Mouse (Mus musculus) midbrain, postnatal 0 days (tissue): ENCODE data around the gene Kctd13. TPM values are rescaled to one million over a fixed set of nuclear protein-coding genes. Genes with fewer than 3 reads are reported as not detected.

Experiments
- ATAC-seq: fragments of 200-750 bp; cut with Nextera tagmentation; 2 replicates; pipeline ENCODE4 v1.8.0; 2017; ENCODE audit warnings: moderate number of reproducible peaks, mild to moderate bottlenecking, moderate TSS enrichment, moderate library complexity; ENCODE audit not compliant: low FRiP score
- DNase-seq: peaks from one replicate; pipeline ENCODE4 v3.0.0-alpha.2; 2015; ENCODE audit warnings: low spot score
- H3K27ac ChIP-seq: fragments of 300-500 bp; sonication (generic); 2 replicates; pipeline ENCODE4 v1.5.1; 2014; ENCODE audit warnings: low read depth, mild to moderate bottlenecking, low read length, mixed read lengths
- H3K27me3 ChIP-seq: fragments of 300-500 bp; sonication (generic); 2 replicates; pipeline ENCODE4 v1.6.1; 2014; ENCODE audit warnings: low read length, control low read depth, mixed read lengths; ENCODE audit not compliant: insufficient read depth
- H3K36me3 ChIP-seq: fragments of 300-500 bp; sonication (generic); 2 replicates; pipeline ENCODE4 v1.6.1; 2014; ENCODE audit warnings: low read length, control low read depth, mixed read lengths; ENCODE audit not compliant: insufficient read depth
- H3K4me1 ChIP-seq: fragments of 300-500 bp; sonication (generic); 2 replicates; pipeline ENCODE4 v1.6.1; 2014; ENCODE audit warnings: mild to moderate bottlenecking, control low read depth, antibody characterized with exemption, low read length, mixed read lengths; ENCODE audit not compliant: insufficient read depth
- H3K4me2 ChIP-seq: fragments of 300-500 bp; sonication (generic); 2 replicates; pipeline ENCODE4 v1.6.1; 2014; ENCODE audit warnings: low read depth, mild to moderate bottlenecking, low read length, mixed read lengths; ENCODE audit not compliant: poor library complexity, severe bottlenecking
- H3K4me3 ChIP-seq: fragments of 300-500 bp; sonication (generic); 2 replicates; pipeline ENCODE4 v1.5.1; 2014; ENCODE audit warnings: low read depth, mild to moderate bottlenecking, low read length, moderate library complexity
- H3K9ac ChIP-seq: fragments of 300-500 bp; sonication (generic); replicated peaks from 2 replicates; pipeline ENCODE4 v1.6.1; 2014; ENCODE audit warnings: mild to moderate bottlenecking, low read length, moderate library complexity, mixed read lengths; ENCODE audit not compliant: poor library complexity, severe bottlenecking
- H3K9me3 ChIP-seq: fragments of 300-500 bp; sonication (generic); 2 replicates; pipeline ENCODE4 v1.6.1; 2016; ENCODE audit warnings: low read length, control low read depth
- CTCF ChIP-seq: IDR thresholded peaks from 2 replicates; pipeline ENCODE4 v1.5.1; 2016; ENCODE audit warnings: antibody characterized with exemption, mild to moderate bottlenecking
- WGBS: fragments of 180-500 bp; shearing (Covaris S2); extraction: QIAGEN DNeasy Blood & Tissue Kit; methylation state at CpG from one replicate; pipeline ENCODE4 v1.1.7; 2014; 5-methylcytosine and 5-hydroxymethylcytosine counted together
- polyA plus RNA-seq: library from polyadenylated mRNA; unstranded; fragments of >200 nt; fragmentation: Nextera tagmentation; extraction: Ambion mirVana; gene quantifications from 2 replicates; pipeline ENCODE4 v1.2.1, GENCODE M21; 2015
- total RNA-seq: library from RNA; depleted of rRNA; stranded (reverse); fragments of >200 nt; gene quantifications from 2 replicates; pipeline ENCODE4 v1.2.3, GENCODE M21; 2014

Kctd13 gene
- total and polyA plus RNA-seq, 2 experiments from 2014 or later: 150 to 167 TPM

DNA sequence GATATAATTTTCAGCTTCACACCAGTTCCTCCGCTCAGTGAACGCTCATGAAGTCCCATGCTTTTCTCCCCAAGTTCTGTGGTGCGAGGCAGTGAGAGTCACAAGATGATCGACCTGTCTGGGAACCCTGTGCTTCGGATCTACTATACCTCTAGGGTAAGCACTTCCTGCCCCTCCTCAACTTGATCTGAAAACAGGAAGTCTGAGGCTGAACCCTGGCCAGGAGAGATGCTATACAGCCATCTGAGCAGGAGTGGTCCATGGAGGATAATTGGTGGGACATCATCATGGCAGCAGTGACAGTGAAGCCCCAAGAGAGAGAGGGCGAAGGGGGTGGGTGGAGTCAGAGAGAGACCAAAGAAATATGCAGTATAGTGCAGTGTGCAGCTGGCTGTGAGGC, 50.2 kb downstream of the Kctd13 start:
- Histone ChIP-seq H3K9me3 (no peaks in the 10 kb centered on the region), H3K4me2 (no peak overlapping the region), H3K27me3 (no peaks in the 10 kb centered on the region), H3K27ac (no peak overlapping the region), H3K4me3 (no peak overlapping the region), H3K4me1 (peaks cover 6% of the 10 kb centered on the region; the same call in 1 of the 2 replicates), H3K9ac (no peak overlapping the region), H3K36me3 (peaks cover 28% of the 10 kb centered on the region)
- ATAC-seq (no peak), DNase-seq (no peak)
- no peak for TF ChIP-seq CTCF
- WGBS: 92% methylated on average over 6 of the region's 6 CpGs

DNA sequence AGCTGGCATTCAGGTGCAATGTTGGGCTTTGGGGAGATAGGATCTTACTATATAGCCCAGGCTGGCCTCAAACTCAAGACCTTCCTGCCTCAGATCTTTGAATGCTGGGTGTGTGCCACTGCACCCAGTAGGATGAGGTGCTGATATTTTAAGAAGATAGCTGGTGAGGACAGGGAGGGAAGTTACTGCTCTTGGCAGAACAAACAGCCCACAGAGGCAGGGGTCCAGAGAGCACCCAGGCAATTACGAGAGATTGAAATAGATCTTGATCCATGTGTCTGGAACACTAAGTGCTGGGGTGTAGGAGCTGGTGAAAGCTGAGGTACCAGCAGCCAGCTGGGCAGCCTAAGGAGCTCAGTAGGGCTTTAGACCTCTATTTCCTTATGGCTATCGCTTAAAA, 52.9 kb downstream of the Kctd13 start:
- Histone ChIP-seq H3K27ac (no peak overlapping the region), H3K4me2 (no peak overlapping the region), H3K9ac (no peak overlapping the region), H3K9me3 (no peaks in the 10 kb centered on the region), H3K27me3 (no peaks in the 10 kb centered on the region), H3K4me1 (peaks cover 6% of the 10 kb centered on the region; the same call in 1 of the 2 replicates), H3K4me3 (no peak overlapping the region), H3K36me3 (peaks cover 28% of the 10 kb centered on the region)
- no peak for DNase-seq
- ATAC-seq: no peak
- TF ChIP-seq CTCF: no peak
- 100% methylated on average over 2 of the region's 2 CpGs for WGBS

DNA sequence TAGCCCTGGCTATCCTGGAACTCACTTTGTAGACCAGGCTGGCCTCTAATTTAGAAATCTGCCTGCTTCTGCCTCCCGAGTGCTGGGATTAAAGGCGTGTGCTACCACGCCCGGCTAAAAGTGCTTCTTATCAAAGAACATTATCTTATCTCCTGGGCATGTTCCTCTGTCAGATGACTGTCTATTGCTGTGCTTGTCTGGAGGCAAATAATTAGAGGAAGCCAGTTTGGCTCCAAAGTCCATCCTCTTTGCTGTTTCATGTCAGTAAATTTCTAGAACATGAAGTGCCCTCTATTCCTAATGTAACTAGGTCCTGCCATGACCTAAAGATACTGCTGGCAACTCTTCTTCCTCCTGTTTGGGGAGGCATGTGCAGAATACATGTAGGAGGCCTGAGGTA, 53.4 kb downstream of the Kctd13 start:
- no peak for ATAC-seq
- Histone ChIP-seq H3K36me3 (peaks cover 28% of the 10 kb centered on the region), H3K4me3 (no peak overlapping the region), H3K9ac (no peak overlapping the region), H3K4me1 (peaks cover 1% of the 10 kb centered on the region; the same call in 1 of the 2 replicates), H3K27ac (no peak overlapping the region), H3K27me3 (no peaks in the 10 kb centered on the region), H3K4me2 (no peak overlapping the region), H3K9me3 (no peaks in the 10 kb centered on the region)
- DNase-seq: no peak
- TF ChIP-seq CTCF: no peak
- WGBS: 91% methylated on average over 4 of the region's 4 CpGs

DNA sequence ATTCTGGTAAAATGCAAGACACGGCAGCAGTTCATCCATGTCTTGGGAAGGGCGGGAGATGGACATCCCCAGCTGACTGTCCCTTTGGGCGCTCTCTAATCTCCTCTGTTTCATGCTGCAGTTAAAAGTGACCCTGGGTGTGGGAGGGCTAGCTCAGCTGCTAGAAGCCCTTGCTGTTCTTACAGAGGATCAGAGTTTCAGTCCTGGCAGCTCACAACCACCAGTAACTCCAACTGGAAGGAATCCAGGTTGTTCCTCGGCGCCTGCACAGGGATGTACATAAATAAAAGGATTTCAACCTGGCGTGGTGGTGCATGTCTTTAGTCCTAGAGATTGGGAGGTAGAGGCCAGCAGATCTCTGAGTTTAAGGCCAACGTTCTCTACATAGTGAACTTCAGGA, 54.4 kb downstream of the Kctd13 start:
- no peak for DNase-seq
- H3K27ac ChIP-seq: no peak overlapping the region
- no peak overlapping the region for H3K4me2 ChIP-seq
- TF ChIP-seq CTCF: no peak
- ATAC-seq: no peak
- WGBS: 80% methylated on average over 7 of the region's 7 CpGs
- H3K4me3 ChIP-seq: no peak overlapping the region
- peaks cover 28% of the 10 kb centered on the region for H3K36me3 ChIP-seq
- H3K9me3 ChIP-seq: no peaks in the 10 kb centered on the region
- H3K9ac ChIP-seq: no peak overlapping the region
- H3K4me1 ChIP-seq: no peaks in the 10 kb centered on the region
- no peaks in the 10 kb centered on the region for H3K27me3 ChIP-seq

DNA sequence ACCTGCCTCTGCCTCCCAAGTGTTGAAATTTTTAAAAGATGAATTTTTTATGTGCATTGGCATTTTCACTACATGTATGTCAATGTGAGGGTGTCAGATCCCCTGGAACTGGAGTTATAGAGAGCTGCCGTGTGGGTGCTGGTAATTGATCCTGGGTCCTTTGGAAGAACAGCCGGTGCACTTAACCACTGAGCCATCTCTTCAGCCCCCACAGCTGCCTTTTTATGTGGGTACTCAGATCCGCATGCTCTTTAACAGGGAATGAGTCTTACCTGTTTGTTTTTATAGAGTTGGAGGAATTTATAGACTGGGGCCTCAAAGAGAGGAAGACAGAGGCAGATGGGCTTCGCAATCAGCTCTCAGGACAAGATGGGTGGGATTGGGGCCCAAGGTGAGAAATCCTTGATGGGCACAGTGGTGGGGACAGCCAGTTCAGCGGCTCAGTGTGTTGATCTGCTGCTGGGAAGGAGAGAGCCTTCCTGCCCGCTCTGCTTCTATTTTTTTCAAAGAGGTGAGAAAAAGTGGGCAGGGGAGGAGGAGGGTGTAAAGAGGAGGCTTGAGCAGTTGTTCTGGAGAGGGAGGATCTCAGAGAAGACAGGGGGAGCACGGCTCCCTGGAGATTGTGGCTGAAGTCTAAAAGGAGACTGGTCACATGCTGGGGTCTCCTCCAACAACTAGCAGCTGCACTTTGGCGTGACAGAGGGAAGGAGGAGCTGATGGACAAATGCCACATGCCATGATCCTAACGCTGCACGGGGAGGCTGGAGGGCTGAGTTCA, 56.2 kb downstream of the Kctd13 start:
- H3K4me1 ChIP-seq: no peaks in the 10 kb centered on the region
- no peak for TF ChIP-seq CTCF

DNA sequence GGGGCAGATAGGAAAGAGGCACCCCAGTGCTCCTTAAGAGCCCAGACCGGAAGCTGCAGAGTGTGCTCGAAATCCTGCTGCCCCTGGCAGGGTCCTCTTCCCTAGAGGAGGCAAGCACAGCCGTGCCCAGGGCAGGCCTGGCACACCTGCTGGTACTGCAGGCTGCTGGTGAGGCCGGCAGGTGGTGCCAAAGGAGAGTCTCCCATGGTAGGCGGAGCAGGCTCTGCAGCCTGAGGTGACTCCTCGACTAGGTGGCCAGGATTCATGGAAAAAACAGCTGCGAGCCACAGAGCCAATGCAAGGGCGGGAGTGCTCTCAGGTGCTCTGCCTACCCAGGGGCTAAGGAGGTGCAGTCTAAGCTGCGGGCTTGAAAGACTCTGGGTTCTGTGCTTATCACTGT, 57.6 kb downstream of the Kctd13 start:
- Histone ChIP-seq H3K27me3 (no peaks in the 10 kb centered on the region), H3K4me2 (no peak overlapping the region), H3K36me3 (0 out of 2 replicates have a peak, but pooled peaks cover 5% of the 10 kb centered on the region), H3K4me3 (no peak overlapping the region), H3K27ac (no peak overlapping the region), H3K9me3 (no peaks in the 10 kb centered on the region), H3K9ac (no peak overlapping the region), H3K4me1 (no peaks in the 10 kb centered on the region)
- TF ChIP-seq CTCF: peak; percentile 68
- 45% methylated on average over 9 of the region's 9 CpGs for WGBS
- DNase-seq: peak; percentile 40
- no peak for ATAC-seq

More for the DNA sequence above, 56.2 kb downstream of the Kctd13 start:
- no peaks in the 10 kb centered on the region for H3K9me3 ChIP-seq
- H3K27me3 ChIP-seq: no peaks in the 10 kb centered on the region
- no peak for DNase-seq
- H3K27ac ChIP-seq: no peak overlapping the region
- no peak overlapping the region for H3K9ac ChIP-seq
- H3K4me2 ChIP-seq: no peak overlapping the region
- no peak overlapping the region for H3K4me3 ChIP-seq
- WGBS: 60% methylated on average over 10 of the region's 10 CpGs
- no peak for ATAC-seq
- H3K36me3 ChIP-seq: peaks cover 13% of the 10 kb centered on the region
